Mouse (Mus musculus): ENCODE measurements around the gene Zc3h12a.

DNA sequence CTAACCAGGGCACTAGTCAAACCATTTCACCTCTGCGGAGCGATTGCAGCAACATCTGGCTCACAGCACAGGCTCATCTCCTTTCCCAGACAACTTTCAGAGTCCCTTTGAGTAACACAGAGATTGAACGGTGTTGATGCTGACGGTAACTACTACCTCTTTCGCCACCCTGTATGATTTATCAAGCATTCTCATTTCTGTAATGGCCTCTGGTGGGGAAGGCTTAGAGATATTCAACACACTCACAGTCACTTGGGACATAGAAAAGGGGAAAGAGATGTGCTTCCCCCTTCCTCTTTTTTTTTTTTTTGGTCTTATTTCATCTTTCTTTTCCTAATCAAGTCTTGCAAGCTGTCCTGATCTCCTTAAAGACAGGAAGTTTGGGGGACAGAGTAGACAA lies 48.5 kb upstream of the Zc3h12a start:
- TF ChIP-seq MYOG (IDR thresholded peaks at IDR 0.05; ENCODE audit: control insufficient read depth in 1 of 3, insufficient read depth in 1 of 3, insufficient read length in 2 of 3, low read depth in 2 of 3) (no peak), POLR2A (IDR thresholded peaks at IDR 0.05; ENCODE audit: insufficient read length, low read depth) (no peak), POLR2AphosphoS2 (IDR thresholded peaks at IDR 0.05; ENCODE audit: insufficient read length, low read depth) (no peak), USF1 (IDR thresholded peaks at IDR 0.05; ENCODE audit: low read depth) (no peak), MYOD1 (IDR thresholded peaks at IDR 0.05; ENCODE audit: control insufficient read depth in 1 of 3, insufficient read length in 2 of 3, low read depth in 2 of 3) (no peak), CEBPB (IDR thresholded peaks at IDR 0.05; ENCODE audit: insufficient read depth, poor library complexity, severe bottlenecking) (no peak), E2F4 (IDR thresholded peaks at IDR 0.05; ENCODE audit: insufficient read depth) (no peak), MAX (IDR thresholded peaks at IDR 0.05; ENCODE audit: low read depth) (no peak)
